Mouse (Mus musculus) spleen, embryonic (tissue): ENCODE results near the gene Lsm10.

ENCODE experiments used
- CTCF ChIA-PET: fragments of 350-600 bp; sonication (Branson Sonifier 250); formaldehyde crosslinking; loops from one replicate; lab custom pipeline; 2022; lab: Charles Lee

The Lsm10 gene

DNA sequence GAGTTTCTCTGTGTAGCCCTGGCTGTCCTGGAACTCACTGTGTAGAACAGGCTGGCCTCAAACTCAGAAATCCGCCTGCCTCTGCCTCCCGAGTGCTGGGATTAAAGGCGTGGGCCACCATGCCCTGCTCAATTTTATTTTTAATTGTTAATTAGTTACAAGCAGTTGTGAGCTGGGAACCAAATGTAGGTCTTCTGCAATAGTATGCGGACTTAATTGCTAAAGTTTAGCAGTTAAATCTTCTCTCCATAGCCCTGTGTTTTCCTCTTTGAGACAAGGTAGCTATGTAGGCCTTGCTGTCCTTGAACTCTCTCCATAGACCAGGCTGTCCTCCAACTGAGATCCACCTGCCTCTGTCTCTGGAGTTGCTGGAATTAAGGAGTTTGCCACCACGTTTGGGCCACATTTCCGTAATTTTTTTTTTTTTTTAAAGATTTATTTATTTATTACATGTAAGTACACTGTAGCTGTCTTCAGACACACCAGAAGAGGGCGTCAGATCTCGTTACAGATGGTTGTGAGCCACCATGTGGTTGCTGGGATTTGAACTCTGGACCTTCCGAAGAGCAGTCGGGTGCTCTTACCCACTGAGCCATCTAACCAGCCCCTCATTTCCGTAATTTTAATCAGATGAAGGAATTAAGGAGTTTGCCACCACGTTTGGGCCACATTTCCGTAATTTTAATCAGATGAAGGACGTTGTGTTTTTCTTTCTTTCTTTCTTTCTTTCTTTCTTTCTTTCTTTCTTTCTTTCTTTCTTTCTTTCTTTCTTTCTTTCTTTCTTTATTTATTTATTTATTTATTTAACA lies 597 bp upstream of the Lsm10 start:
- CTCF ChIA-PET = interaction anchor here (0.5 to 0.7 kb wide), 2 partner anchors 24 to 223 kb away, joined by 3 to 4 read pairs; no protein-coding TSS in a partner anchor

DNA sequence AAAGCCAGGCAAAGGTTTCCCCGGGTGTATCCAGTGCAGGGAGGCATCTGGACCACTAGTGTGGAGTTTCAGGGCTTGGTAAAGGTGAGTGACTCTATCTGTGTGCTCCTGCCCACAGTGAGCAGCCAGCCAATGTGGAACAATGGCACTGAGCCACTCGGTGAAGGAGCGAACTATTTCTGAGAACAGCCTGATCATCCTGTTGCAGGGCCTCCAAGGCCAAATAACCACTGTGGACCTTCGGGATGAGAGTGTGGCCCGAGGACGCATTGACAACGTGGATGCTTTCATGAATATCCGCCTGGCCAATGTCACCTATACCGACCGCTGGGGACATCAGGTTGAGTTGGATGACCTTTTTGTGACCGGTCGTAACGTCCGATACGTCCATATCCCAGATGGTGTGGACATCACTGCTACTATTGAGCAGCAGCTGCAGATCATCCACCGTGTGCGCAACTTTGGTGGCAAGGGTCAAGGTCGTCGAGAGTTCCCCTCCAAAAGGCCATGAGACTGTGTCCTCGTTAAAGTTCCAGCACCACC lies 1.4 kb downstream of the Lsm10 start:
- CTCF ChIA-PET = no interaction called here

DNA sequence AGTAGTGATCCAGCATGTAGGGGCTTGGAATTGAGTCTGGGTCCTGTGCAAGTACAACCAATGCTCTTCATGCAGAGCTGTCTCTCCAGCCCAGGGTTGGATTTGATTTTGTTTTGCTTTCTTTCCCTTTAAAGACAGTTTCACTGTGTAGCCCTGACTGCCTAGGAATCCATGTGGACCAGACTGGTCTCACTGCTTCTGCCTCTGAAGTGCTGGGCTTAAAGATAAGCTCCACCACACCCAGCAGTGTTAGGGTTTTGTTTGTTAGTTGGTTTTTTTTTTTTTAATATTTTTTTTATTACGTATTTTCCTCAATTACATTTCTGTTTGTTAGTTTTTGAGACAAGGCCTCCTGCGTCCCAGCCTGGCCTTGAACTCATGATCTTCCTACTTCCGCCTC lies 2.9 kb downstream of the Lsm10 start:
- CTCF ChIA-PET = no interaction called here

DNA sequence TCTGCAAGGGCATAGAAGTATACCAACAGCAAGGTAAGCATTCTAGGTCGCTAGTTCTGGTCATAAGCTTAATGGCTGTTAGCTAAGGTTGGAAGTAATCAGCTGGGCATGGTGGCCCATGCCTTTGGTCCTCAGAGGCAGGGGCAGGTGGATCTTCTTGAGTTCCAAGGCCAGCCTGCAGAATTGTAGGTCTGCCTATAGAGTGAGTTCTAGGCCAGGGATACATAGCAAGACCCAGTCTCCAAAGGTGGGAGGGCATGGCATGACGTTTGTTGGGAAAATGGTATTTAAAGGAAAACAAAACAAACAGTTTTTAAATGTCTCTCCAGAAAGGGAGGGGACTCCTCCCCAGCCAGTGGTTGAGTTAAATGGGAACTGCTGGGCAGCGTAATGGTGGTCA lies 4.3 kb downstream of the Lsm10 start:
- CTCF ChIA-PET = interaction anchor here (0.6 kb wide), 1 partner anchor 18 kb away, joined by 3 read pairs; no protein-coding TSS in a partner anchor

DNA sequence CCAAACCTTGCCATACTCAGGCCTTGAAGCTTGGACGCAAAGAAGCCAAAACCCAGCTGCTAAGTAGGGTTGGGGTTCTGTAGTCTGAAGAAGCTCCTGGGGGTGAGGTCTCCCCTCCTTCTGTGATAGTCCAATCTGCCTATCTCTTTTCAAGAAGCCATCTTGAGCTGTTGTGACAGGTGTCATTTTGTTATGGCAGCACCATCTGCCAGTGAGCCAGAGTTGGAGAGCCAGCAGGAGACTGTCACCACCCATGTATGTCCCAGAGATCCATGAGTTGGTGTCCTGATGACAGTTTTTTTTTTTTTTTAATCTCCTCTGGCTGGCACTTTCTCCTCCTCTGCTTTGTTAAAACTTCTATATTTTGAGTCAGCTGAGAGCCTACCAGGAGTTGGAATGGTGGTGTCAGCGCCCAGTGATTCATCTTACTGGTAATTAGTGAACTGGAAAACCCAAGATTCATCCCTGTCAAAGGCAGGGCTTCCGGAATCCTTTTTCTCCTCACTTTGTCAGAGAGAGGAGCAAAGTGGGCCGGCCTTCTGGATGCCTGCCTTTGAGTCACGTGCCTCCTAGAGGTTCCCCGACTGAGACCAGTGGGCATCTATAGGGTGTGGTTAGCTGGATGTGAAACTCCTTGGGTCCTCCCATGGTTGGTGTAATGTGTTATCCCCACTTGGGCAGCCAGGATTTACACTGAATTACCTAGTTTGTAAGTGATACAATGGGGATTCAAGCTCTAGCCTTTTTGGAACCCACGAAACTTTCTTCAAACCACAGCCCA lies 5.8 kb downstream of the Lsm10 start:
- CTCF ChIA-PET = interaction anchor here (0.6 kb wide), 1 partner anchor 12 kb away, joined by 11 read pairs; no protein-coding TSS in a partner anchor

DNA sequence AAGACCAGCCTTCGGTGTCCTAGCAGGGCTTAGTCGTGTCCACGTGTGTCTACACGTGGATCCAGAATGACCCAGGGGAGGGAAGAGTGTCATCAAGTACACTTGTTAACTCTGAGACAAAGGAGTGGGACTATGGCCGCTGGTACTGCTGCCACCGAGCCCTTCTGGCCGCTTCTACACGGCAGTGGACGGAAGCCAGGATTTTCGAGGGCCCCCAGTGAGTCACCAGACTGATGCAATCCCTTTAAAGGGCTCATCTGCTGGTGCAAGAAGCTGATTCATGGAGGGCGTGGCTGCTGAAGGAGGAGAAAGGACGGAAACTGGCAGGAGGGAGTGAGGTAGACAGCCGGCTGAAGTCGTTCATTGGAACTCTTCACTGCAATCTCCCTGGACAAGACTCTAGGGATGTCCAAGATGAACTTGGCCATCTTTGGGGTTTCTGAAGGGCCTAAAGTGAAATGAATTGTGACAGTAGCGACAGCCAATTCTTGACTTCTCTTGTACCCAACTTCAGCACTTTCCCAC lies 6.7 kb downstream of the Lsm10 start:
- CTCF ChIA-PET = interaction anchor here (0.6 kb wide), 1 partner anchor 11 kb away, joined by 11 read pairs; no protein-coding TSS in a partner anchor

DNA sequence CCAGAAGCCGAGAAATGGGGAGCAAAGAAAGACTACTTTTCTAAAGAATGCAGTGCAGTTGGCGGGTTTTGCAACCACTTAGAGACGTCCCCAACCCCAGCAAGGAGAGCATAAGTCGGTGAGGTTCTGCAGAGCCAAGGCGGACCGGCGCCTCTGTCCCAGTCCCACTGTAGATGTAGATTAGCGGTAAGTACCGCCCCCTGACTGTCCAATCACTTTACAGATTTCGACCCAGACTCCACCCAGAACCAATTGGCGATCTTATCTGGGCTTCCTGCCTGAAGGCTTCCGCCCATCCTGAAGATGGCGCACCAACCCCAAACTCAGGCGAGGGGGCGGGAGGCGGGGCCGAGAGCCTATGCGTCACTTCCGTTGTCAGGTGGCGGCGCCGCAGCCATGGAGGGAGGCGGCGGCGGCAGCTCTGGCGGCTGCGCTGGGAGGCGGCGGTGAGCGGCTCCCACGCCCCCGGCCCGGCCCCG lies 7.2 kb downstream of the Lsm10 start, which contains the start of gene Stk40:
Gene Stk40 (plus strand): TSS at position 368 of the 479 bp plus-strand sequence.
- CTCF ChIA-PET = no interaction called here

DNA sequence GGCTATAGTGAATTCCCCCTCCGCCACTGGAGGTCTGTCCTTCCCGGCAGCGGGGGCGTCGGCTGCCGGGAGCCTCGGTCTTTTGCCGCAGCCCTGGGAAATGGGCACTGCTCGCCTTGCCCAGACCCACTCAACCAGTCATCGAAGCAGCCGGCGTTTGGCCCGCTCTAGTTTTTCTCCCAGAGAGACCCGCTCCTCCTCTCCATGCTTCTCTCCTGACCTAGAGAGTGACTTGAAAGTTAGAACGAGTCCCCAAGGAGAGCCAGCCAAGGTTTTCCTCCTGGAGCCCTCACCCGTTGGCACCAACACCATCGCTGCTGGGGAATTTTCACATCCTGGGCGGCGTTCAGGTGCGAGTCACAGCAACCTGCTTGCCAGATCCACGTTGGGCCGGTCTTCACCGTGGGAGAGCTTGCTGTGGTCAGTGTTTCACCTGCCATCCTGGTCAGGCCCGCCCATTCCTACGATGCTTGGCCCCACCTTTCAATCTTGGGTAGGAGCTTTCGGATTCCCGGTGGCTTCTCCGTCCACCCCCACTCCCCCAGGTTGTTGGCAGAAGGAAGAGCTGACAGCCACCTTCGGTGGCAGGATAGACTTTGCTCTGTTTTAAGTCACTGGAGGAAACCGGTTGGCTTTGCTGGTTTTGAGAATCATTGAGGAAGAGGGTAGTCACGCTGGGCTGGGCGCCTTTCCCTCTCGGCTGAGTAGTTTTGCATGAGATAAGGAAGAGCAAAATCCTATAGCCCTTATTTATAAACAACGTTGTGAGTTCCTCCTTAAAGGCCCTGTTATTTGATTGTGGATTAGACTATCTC lies 8.0 kb downstream of the Lsm10 start:
- CTCF ChIA-PET = interaction anchor here (1.2 kb wide), 1 partner anchor 9 kb away, joined by 5 read pairs; no protein-coding TSS in a partner anchor

DNA sequence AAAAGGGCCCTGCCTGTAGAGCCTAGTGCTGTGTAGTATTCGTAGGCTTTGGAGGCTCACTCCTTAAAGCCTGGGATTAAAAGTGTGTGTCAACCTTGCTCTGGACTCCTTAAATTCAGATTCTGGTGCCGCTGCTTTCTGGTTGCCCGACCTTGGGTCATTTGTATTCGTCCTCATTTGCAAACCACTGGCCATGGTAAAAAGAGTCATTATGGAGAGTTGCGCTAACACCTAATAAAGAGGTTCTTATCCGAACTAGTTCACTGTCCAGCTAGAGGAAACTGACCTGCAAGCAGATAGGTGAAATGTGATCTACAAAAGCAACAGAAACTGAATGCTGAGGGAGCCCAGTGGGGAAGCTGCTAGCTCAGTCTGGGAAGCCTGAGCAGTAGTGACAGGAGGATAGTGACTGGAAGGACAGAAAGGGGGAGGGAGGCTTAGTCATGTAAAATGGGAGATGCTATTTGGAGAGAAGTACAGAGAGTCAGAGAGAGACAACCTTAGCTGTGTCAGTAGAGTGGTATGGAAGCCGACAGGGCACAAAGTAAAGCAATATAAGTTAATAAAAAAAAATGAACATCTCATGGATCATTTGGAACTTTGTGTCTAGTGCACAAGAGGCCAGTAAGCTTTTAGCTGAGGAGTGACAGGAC lies 8.8 kb downstream of the Lsm10 start:
- CTCF ChIA-PET = interaction anchor here (1.2 kb wide), 1 partner anchor 8 kb away, joined by 5 read pairs; no protein-coding TSS in a partner anchor

DNA sequence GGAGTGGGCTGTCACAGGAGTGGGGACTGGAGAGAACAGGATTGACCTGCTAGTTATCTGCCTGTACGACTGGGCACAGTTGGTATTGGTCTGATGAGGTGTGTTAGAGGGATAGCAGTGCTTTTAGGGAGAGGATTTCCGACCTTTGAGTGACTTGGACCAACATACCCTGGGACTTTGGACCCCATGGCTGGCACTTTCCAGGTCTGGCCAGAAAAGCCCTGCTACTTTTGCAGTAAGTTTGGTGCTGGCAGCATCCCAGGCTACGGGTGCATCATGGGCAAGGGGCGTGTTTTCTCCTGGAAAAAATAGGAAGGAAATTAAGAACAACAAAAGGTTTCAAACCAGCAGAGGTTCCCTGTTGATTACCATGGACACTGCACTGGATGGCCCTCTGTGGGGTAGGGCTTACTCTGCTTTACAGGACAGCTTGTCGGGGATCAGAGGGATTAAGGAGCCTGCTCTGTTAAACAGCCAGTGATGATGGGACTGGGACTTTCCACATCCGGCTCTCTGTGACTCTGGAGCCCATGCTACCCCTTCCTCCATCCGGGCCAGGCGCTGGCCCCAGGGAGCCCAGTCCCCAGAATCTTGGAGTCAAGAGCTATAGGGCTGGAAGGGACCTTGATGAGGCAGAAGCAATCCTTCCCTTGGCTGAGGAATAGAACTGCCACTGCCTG lies 11.8 kb downstream of the Lsm10 start:
- CTCF ChIA-PET = interaction anchor here (1.3 kb wide), 1 partner anchor 22 kb away, joined by 15 read pairs; no protein-coding TSS in a partner anchor

DNA sequence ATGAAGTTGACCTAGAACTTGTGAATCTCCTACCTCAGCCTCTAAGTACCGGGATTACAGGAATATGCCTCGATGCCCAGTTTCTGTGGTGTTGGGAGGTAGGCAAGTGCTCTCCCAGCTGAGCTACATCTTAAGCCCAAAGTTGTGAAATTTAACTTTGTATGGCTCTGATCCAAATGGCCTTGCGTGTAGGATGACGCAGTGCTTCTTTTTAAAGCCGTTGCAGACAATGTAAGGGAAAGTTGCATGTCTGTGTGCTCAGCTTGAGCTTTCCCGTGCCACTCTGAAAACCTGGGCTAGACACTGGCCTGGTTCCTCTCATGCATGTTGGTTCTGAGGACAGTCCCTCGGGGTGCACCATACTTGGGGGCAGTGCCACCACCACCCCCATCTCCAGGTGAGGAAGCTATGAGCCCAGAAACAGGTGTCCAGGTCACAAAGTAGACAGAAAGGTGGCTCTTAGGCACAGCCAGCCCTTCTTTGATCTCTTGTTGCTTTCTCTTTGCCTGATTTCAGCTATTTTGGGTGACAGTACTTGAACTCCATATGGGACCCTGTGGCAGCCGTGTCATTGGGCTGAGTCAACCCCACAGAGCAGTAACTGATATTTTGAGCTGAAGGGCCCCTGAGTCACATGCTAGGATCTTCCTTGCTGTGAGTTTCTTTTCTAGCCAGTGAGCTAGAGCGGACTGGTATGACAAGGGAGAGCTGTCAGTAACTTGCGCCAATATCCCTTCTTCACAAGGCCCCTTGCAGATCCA lies 13.4 kb downstream of the Lsm10 start:
- CTCF ChIA-PET = no interaction called here

DNA sequence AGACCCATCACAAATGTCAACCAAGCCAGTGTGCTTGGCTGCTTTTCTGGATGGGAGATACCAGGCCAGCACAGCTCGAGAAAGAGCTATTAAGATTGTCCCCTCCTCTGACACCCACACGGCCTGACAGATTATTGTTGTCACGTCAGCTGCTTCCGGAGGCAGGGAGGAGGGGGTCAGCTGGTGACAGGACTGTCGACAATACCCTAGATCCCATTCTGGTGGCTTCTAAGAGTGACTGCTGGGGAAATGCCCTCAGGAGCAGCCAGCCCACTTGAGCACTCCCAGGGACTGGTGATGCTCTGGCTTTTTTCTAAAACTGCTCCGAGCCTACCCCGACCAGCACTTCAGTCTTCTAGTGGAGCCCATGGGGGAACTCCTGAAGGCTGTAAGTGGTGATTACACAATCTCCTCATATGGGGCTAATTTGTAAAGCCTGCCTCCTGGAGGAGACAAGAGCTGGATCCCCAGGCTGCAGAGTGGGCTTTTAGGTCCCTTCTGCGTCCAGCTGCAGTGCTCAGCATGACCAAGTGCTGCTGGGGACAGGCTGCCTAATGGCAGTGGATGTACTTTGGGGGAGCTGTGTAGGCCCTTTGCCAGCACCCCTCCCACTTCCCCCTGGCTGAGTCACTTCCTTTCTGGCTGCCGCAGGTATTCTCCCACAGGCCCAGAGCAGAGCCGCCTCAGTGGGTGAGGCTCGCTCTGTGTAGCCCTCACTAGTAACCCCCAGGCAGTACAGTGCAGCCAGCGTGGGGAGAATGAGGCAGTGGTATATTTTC lies 14.1 kb downstream of the Lsm10 start:
- CTCF ChIA-PET = no interaction called here

DNA sequence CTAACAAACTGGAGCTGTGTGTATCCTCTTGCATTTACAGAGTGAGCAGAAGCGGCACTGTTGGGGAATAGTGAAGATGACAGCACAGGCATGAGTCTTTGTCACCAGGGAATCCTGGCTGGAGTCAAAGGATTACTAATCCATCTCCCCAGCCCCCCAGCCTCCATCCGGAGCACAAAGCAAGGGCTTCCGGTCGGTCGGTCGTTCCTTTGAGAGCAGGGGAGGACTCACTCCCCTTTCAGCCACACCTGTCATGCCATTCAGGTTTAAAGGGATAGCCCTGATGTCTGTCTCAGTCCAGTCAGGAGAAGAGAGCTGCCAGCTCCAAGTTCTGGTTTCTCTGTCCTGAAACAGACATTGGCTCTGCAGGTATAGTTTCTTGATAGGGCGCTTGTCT lies 14.7 kb downstream of the Lsm10 start:
- CTCF ChIA-PET = no interaction called here

DNA sequence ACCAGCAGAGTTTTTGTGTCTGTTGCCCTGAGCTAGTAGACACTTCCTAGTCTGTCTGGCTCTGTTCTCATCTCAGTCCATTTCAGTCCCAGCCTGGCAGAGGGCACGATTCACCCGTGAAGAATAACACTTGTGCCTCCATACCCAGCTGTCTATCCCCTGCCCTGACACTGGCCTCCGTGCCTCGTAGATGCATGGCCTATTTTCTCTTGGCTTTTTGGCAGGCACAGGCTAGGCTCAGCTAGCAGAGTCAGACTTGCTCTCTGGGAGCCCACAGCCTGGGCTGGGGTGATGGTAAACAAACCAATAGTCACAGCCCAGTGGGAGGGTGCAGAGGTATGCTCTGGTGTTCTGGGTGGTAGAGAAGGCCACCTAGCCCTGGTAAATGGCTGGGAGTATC lies 16.8 kb downstream of the Lsm10 start:
- CTCF ChIA-PET = interaction anchor here (0.9 to 1.5 kb wide), 2 partner anchors 9 to 27 kb away, joined by 5 to 7 read pairs; no protein-coding TSS in a partner anchor

DNA sequence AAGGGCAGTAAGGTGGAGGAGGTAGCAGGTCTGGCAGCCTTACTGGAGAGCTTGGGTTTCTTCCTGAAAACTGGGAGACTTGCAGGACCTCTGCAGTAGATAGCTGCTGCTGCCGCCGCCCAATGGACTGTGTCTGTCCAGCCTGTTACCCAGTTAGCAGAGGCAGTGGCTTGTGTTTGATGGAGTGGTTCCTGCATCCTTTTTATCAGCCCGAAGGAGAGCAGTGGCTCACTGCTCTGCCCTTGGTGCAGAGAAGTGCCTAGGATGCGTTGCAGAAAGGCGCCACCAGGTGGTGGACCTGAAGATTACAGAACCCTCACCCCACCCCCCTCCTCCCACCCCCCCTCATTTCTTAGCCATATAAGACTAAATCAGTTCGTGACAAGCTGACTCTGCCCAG lies 17.5 kb downstream of the Lsm10 start:
- CTCF ChIA-PET = interaction anchor here (0.6 to 1.5 kb wide), 5 partner anchors 11 to 167 kb away, joined by 4 to 11 read pairs (median 7); no protein-coding TSS in a partner anchor

DNA sequence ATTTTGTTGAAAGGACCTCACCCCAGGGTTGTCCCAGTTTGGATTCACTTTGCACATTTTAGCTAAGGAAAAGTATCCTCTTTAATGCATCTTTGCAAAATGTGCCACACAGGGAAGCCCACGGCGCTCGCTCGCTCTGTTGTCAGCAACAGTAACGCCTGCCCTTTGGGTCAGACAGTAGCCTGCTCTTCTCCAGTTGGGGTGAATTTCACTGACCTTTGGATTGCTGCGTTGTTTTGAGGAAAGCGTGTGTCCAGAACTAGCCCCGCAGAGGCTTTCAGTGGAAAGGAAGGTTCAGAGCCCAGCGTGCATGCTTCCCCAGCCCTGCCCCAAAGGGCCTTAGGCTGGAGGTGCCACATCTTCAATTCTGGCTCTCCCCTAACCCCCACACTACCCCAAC lies 19.0 kb downstream of the Lsm10 start:
- CTCF ChIA-PET = interaction anchor here (0.9 kb wide), 1 partner anchor 29 kb away, joined by 6 read pairs; no protein-coding TSS in a partner anchor

DNA sequence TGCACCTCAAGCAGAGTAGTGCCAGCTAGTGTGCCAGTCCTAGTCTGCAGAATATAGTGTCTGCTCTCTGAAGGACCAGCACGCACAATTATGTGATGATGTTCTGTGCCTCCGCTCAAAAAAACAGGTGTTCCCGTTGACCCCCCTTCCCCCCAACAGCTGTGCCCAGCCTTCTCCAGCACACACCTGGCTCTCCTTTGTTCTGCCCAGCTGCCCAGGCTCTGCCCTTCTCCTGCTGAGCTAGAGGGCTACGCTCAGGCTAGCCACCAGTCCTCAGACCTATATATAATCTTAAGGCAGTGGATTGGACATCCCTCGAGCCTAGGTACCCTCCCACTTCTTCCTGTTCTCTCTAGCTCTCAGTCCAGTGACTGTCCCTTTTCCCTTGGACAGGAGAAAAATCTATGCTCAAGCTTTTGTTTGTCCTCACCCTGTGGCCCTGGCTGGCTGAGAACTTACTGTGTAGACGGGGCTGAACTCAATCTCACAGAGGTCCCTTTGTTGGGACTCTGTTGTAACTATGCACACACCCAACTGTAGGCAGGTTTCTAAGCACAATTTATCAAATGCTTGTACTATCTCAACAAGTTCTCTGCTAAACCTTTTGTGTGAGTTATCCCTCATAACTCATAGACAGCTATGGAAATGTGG lies 19.6 kb downstream of the Lsm10 start:
- CTCF ChIA-PET = interaction anchor here (0.9 kb wide), 1 partner anchor 30 kb away, joined by 6 read pairs; no protein-coding TSS in a partner anchor
